Mouse (Mus musculus) heart, embryonic 10.5 days (tissue): ENCODE measurements around the gene Fbxo44. TPM values are rescaled to one million over a fixed set of nuclear protein-coding genes. Genes with fewer than 3 reads are reported as not detected.
A peak's percentile ranks its signal among the peaks of the same experiment; 100 is the strongest.

ENCODE experiments used
- DNase-seq: peaks from one replicate; pipeline ENCODE4 v3.0.0-alpha.2; 2017; ENCODE audit warnings: low spot score
- H3K27ac ChIP-seq: fragments of 300-500 bp; sonication (generic); 2 replicates; pipeline ENCODE4 v1.5.1; 2016; ENCODE audit warnings: mild to moderate bottlenecking
- H3K27me3 ChIP-seq: fragments of 300-500 bp; sonication (generic); 2 replicates; pipeline ENCODE4 v1.6.1; 2016; ENCODE audit warnings: mild to moderate bottlenecking; ENCODE audit not compliant: poor library complexity, insufficient read depth, severe bottlenecking
- H3K36me3 ChIP-seq: fragments of 300-500 bp; sonication (generic); 2 replicates; pipeline ENCODE4 v1.6.1; 2016; ENCODE audit warnings: mild to moderate bottlenecking, moderate library complexity
- H3K4me1 ChIP-seq: fragments of 300-500 bp; sonication (generic); 2 replicates; pipeline ENCODE4 v1.6.1; 2016; ENCODE audit warnings: mild to moderate bottlenecking
- H3K4me3 ChIP-seq: fragments of 300-500 bp; sonication (generic); 2 replicates; pipeline ENCODE4 v1.5.1; 2016; ENCODE audit warnings: mild to moderate bottlenecking, moderate library complexity
- H3K9me3 ChIP-seq: fragments of 300-500 bp; sonication (generic); 2 replicates; pipeline ENCODE4 v1.6.1; 2016; ENCODE audit warnings: mild to moderate bottlenecking, moderate library complexity
- WGBS: fragments of 180-500 bp; shearing (Covaris S2); methylation state at CpG from one replicate; pipeline ENCODE4 v1.1.7; 2016; 5-methylcytosine and 5-hydroxymethylcytosine counted together
- polyA plus RNA-seq: library from polyadenylated mRNA; unstranded; fragments of >200 nt; fragmentation: Nextera tagmentation; extraction: Ambion mirVana; gene quantifications from 2 replicates; pipeline ENCODE4 v1.2.1, GENCODE M21; 2016

Gene Fbxo44
- polyA plus RNA-seq, 1 experiment from 2014 or later: 13.0 TPM

GRCm38 (mm10) chr4:148159544-148160435, 492 bp downstream of the Fbxo44 start:
- peak; percentile 98 for DNase-seq
- Histone ChIP-seq H3K36me3 (peaks cover 16% of the 10 kb centered on the region), H3K9me3 (no peaks in the 10 kb centered on the region), H3K4me3 (peak overlapping the region; percentile 80), H3K27ac (peak overlapping the region; percentile 90), H3K4me1 (peaks cover 47% of the 10 kb centered on the region), H3K27me3 (peaks cover 63% of the 10 kb centered on the region)
- under 1% methylated on average over 55 of the region's 55 CpGs for WGBS

GRCm38 (mm10) chr4:148158436-148159348, 1.6 kb downstream of the Fbxo44 start:
- peaks cover 36% of the 10 kb centered on the region for H3K4me1 ChIP-seq
- H3K27me3 ChIP-seq: peaks cover 52% of the 10 kb centered on the region
- WGBS: 28% methylated on average over 27 of the region's 27 CpGs
- H3K36me3 ChIP-seq: peaks cover 23% of the 10 kb centered on the region
- H3K27ac ChIP-seq: peak overlapping the region; percentile 90
- no peaks in the 10 kb centered on the region for H3K9me3 ChIP-seq
- H3K4me3 ChIP-seq: peak overlapping the region; percentile 80
- DNase-seq: no peak

- H3K4me3 ChIP-seq: no peak overlapping the region
- H3K9me3 ChIP-seq: no peaks in the 10 kb centered on the region
- DNase-seq: no peak
- H3K36me3 ChIP-seq: peaks cover 30% of the 10 kb centered on the region
- peaks cover 24% of the 10 kb centered on the region for H3K4me1 ChIP-seq
- WGBS: 55% methylated on average over 3 of the region's 3 CpGs
- peaks cover 15% of the 10 kb centered on the region; the same call in 1 of the 2 replicates for H3K27me3 ChIP-seq
- H3K27ac ChIP-seq: no peak overlapping the region
Measured at GRCm38 (mm10) chr4:148154982-148155381, 5.3 kb downstream of the Fbxo44 start.

- no peak for DNase-seq
- Histone ChIP-seq H3K36me3 (peaks cover 30% of the 10 kb centered on the region), H3K27ac (no peak overlapping the region), H3K27me3 (peaks cover 14% of the 10 kb centered on the region; the same call in 1 of the 2 replicates), H3K4me3 (no peak overlapping the region), H3K9me3 (no peaks in the 10 kb centered on the region), H3K4me1 (peaks cover 22% of the 10 kb centered on the region)
- WGBS: 86% methylated on average over 4 of the region's 4 CpGs
Measured at GRCm38 (mm10) chr4:148154006-148154405, 6.3 kb downstream of the Fbxo44 start.

GRCm38 (mm10) chr4:148152547-148152946, 7.7 kb downstream of the Fbxo44 start:
- Histone ChIP-seq H3K9me3 (no peaks in the 10 kb centered on the region), H3K27me3 (no peaks in the 10 kb centered on the region), H3K4me3 (no peak overlapping the region), H3K36me3 (peaks cover 35% of the 10 kb centered on the region), H3K4me1 (peaks cover 14% of the 10 kb centered on the region), H3K27ac (no peak overlapping the region)
- 72% methylated on average over 5 of the region's 5 CpGs for WGBS
- DNase-seq: no peak

GRCm38 (mm10) chr4:148151267-148152168, 8.8 kb downstream of the Fbxo44 start, which contains the start of gene Fbxo6:
Gene Fbxo6, minus strand, starts transcription at chr4:148152140.
- H3K27ac ChIP-seq: peak within 1 kb of the TSS; percentile 93
- peaks cover 20% of the 10 kb centered on the region for H3K4me1 ChIP-seq
- H3K9me3 ChIP-seq: no peaks in the 10 kb centered on the region
- peak; percentile 95 for DNase-seq
- H3K27me3 ChIP-seq: no peaks in the 10 kb centered on the region
- peaks cover 36% of the 10 kb centered on the region for H3K36me3 ChIP-seq
- WGBS: under 1% methylated on average over 66 of the region's 67 CpGs
- peak within 1 kb of the TSS; percentile 85 for H3K4me3 ChIP-seq

GRCm38 (mm10) chr4:148150953-148151266, 9.4 kb downstream of the Fbxo44 start:
- DNase-seq: no peak
- no peaks in the 10 kb centered on the region for H3K9me3 ChIP-seq
- WGBS: 35% methylated on average over 3 of the region's 3 CpGs
- H3K4me1 ChIP-seq: peaks cover 20% of the 10 kb centered on the region
- H3K27ac ChIP-seq: peak overlapping the region; percentile 93
- peak overlapping the region; percentile 85 for H3K4me3 ChIP-seq
- peaks cover 36% of the 10 kb centered on the region for H3K36me3 ChIP-seq
- H3K27me3 ChIP-seq: no peaks in the 10 kb centered on the region

GRCm38 (mm10) chr4:148150242-148150641, 10.0 kb downstream of the Fbxo44 start:
- Histone ChIP-seq H3K4me3 (no peak overlapping the region), H3K4me1 (peaks cover 20% of the 10 kb centered on the region), H3K27ac (peak overlapping the region; percentile 71; the same call in 1 of the 2 replicates), H3K36me3 (peaks cover 39% of the 10 kb centered on the region), H3K27me3 (no peaks in the 10 kb centered on the region), H3K9me3 (no peaks in the 10 kb centered on the region)
- DNase-seq: no peak
- 43% methylated on average over 7 of the region's 7 CpGs for WGBS

- DNase-seq: no peak
- Histone ChIP-seq H3K36me3 (peaks cover 46% of the 10 kb centered on the region), H3K4me3 (no peak overlapping the region), H3K27me3 (no peaks in the 10 kb centered on the region), H3K4me1 (peaks cover 20% of the 10 kb centered on the region), H3K27ac (peak overlapping the region; percentile 60; the same call in 1 of the 2 replicates), H3K9me3 (no peaks in the 10 kb centered on the region)
- 35% methylated on average over 12 of the region's 12 CpGs for WGBS
Measured at GRCm38 (mm10) chr4:148149540-148149939, 10.7 kb downstream of the Fbxo44 start.

- Histone ChIP-seq H3K4me1 (peaks cover 20% of the 10 kb centered on the region), H3K4me3 (no peak overlapping the region), H3K27me3 (no peaks in the 10 kb centered on the region), H3K9me3 (no peaks in the 10 kb centered on the region), H3K27ac (no peak overlapping the region), H3K36me3 (peaks cover 37% of the 10 kb centered on the region)
- WGBS: 85% methylated on average over 2 of the region's 2 CpGs
- DNase-seq: no peak
Measured at GRCm38 (mm10) chr4:148147714-148148113, 12.6 kb downstream of the Fbxo44 start.

GRCm38 (mm10) chr4:148143721-148144120, 16.6 kb downstream of the Fbxo44 start:
- Histone ChIP-seq H3K27me3 (peaks cover 7% of the 10 kb centered on the region), H3K4me1 (peaks cover 13% of the 10 kb centered on the region), H3K36me3 (peaks cover 37% of the 10 kb centered on the region), H3K27ac (no peak overlapping the region), H3K9me3 (no peaks in the 10 kb centered on the region), H3K4me3 (no peak overlapping the region)
- 86% methylated on average over 5 of the region's 5 CpGs for WGBS
- no peak for DNase-seq
